Mouse (Mus musculus) adrenal gland, adult (tissue): ENCODE measurements at regions not wholly inside any gene's neighbourhood (a gene's known extent, or its start where the extent isn't known, plus 50 kb on each side); places are given as distances from the start of the nearest gene placed in this dataset.

Experiments
- DNase-seq, 2 experiments: peaks; one replicate each; pipeline ENCODE4 v3.0.0; 2022 to 2023; ENCODE audit warnings: low spot score in 1 of 2; ENCODE audit not compliant: inconsistent age in 2 of 2

DNA sequence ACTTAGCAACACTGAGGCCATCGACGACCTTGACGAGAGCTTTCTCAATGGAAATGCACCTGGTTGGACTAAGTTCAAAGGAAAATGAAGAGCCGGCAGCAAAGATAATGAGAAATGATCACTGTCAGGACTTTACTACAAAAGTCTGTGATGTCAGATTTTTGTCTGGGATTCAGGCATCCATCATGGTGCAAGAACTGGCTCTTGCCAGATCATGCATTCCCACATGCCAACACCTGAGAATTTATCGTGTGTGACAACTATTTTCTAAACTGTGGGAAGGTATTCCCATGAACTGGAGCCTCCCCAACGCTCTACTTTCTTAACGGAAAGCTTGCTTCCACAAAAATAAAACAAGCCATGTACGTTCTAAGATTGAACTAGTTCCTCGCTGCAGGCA, 58.1 kb downstream of the Irx6 start:
- no peak for DNase-seq

DNA sequence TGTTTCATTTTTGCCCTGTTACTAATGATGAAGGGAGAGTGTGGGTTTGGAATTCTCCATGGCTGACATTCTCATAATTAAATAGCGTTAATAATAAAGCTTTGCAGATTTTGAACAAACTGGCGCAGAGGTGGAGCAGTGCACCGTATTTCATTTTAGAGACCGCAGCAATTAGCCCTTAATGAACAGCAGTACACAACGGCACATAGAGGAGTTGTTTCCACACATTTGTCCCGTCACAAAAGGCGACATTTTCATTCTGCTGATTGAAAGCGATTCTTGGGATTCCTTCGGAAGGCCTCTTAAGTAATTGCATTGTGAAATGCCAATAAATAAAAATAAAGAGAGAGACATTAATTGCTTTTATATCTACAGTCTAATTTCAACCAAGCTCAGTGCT, 61.6 kb downstream of the Irx6 start:
- no peak for DNase-seq

DNA sequence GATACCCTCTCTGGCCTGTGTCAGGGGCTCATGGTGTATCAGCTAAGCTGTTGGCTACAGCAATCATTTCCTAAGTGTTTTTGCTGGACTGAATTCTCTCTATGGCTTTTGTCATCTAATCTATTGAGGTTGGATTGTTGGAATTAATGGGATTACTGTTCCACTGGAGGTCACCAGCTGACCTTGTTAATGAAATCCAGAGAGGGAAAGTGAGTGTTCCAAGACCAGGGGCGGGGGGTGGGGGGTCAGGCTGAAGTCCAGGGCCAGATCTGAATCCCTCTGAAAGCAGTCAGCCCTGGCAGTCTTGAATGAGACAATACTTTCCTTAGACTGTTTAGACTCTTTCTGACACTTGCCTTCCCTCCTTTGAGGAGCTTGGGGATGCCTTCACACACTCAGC, 64.0 kb downstream of the Irx6 start:
- no peak for DNase-seq

DNA sequence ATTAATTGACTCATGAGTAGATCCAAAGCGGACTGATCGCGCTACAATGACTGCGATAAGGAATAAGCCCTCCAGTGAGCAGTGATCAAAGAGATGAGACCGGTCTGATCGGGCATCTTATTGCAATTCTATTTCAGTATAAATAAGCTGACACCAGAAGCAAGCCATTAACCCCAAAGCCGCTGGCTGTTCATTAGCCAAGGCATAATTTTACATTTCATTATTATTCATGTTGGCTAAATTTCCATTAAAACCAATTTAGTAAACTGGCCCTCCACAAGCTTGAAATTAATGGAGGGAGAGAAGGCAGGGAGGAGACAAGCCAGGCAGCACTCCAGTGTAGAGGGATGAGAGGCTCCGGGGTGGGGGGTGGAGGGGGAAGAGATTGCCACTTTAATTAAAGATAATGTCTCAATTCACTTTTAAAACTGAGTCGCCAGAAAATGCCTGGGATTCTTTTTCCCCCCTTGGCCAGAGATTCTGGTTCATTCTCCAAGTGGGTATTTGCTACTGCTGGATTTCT, 66.3 kb downstream of the Irx6 start:
- no peak for DNase-seq

DNA sequence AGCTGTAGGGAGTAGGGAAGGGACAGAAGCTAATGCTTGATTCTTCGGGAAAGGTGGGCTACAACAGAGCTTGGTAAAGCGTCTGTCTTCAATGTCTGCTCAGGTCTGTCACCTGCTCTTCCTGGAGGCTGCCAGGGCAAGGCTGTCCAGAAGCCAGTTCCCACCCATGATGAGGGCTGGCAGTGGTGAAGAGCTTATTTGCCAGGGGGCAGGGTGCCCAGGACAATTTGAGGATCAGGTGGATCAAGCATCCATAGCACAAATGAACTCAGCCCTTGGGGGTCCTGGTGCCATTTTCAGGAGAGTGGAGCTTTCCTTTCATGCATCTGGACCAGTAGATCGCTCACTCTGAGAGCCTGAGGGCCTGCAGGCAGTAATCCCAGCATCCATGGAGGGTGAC, 67.7 kb downstream of the Irx6 start:
- DNase-seq = no peak

DNA sequence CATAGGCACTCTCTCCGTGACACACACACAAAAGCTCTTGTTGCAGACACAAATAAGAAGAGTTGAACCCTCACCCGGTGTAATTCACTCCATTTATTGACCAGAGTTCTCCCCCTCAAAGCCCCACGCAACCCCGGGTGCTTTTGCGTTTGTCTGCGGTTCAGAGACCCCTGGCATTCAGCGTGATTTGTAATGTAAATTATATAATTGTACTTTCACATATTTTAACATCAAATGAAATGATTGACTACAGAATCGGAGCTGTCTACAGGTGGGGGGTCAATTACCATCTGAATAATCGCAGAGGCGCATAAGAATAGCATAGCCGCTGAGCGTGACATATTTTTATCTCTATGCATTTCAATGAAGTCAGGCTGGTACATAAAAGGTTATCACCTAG, 69.0 kb downstream of the Irx6 start:
- DNase-seq = no peak

DNA sequence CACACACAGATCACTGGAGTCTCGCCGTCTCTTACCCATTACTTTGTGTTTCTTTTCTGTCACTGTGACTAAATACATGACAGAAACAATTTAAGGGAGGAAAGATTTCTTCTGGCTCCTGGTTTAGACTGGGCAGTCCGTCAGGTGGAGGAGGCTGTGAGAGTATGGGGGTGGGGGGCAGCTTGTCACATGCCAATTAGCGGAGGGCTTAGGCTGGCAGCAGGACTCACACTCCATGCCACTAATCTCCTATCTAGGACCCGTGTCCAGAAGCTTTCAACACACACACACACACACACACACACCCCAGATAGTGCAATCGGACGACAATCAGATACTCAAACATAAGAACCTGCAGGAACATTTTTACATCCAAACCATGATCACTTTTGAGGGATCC, 73.0 kb downstream of the Irx6 start:
- no peak for DNase-seq

DNA sequence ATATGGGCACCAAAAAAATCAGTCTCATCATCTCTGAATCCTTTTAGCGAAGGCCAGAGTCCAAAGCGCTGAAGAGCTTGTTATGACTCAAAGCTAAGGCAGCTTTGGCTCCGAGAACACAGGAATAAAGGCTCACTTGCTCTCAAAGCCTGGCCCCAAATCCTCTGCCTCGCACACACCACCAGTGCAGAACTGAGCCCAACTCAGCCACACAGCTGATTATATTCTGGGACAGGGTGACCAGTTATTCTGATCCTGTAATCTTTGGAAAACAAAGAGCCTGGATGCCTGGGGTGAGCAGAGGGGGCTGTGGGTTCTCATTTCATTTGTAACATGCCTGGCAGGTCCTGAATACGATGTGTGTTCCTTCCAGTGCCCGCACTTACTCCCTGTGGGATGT, 73.9 kb downstream of the Irx6 start:
- DNase-seq = no peak

DNA sequence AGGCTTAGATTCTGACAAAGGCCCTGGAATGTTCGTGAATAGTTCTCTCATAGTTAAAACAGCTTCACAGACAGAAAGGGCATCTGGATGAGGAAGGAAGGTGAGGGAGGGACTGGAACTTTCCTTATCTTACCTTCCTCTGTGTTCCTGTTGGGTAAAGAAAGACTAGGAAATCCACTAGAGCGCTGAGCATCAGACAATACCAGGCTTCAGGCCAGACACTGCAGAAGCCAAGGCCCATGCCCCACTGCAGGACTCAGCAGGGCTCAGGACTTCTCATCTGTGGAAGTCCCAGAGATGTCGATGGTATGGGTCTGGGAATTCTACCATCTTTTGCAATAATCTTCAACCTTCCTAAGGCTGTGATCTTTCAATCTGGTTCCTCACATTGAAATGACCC, 67.2 kb upstream of the Mmp2 start:
- DNase-seq = no peak

DNA sequence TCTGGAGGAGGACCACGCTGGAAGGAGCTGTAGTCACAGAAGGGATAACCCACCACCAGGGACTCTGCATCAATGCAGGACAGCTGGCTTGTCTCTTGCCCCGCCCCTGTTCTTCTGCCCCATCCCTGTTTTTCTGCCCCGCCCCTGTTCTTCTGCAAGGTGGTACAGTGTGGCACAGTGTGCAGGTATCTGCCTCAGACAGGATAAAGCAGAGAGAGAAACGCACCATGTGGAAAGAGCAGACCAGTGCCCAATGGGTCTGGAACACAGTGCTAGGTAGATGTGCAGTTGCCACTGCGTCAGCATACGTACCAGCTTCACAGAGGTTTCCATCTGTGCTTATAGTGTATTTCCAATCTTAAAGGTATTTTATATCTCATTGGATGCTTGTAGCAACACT, 66.2 kb upstream of the Mmp2 start:
- DNase-seq = no peak

DNA sequence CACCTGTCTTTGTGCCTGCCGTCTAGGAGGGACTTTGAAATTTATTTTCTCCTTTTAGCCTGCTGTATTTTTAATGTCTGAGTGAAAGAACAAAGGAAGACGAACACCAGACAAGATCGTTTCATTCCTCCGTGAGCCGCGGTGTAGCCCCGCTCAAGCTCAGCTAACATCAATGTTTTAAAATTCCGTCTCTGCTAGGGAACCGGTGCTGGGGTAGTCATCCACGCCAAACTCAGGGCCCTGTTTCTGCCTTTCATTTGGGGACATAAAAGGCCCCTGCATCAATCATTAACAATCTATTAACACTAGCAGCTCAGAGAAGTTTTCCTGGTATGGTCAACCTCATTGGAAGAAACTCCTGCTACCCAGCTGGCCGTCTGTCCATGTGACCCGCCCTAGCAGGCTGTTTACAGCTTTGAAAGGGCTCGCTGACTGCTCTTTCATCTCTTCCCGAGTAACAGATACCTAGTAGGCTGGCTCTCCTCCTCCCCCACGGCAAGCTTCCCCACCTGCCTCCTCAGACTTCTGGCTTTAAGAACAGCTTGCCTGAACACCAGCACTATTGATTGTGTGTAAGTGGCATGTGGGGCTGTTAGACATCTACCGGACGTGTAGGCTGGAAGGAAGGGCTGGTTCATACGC, 65.0 kb upstream of the Mmp2 start:
- peak in 1 of 2 experiments; percentile 19 for DNase-seq

DNA sequence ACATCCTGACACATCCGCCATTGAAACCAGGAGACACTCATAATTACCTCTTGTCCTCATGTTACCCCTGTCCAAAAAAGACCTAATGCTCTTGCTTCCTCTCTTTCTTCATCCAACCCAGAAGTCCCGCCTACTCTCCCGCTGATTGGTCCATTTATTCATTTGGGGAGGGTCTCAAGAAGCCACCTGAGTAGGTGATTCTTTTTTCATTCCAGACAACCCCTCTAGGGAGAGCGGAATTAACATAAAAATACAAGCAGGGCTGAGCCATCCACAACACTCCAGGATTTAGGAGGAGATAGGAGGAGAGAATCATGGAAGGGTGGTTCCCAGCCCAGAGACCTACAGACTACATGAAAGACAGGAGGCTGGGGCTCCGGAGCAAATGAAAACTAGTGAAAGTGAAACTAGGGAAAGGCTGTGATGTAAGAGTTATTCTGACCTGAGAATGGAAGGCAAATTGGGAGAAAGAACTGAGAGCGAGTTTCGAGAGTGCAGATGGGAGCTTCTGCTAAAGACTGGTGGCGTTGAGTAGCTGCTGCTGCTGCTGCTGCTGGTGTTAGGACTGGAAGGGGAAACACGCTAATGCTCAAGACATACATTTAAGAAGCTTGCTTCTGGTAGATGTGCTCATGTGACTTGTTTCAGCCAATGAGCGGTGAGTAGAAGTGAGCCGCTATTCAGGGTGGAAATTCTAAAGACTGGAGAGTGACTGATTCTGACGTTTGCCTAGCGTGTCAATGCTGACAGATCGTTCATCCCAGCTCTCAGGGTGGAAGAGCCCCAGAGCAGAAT, 55.0 kb upstream of the Mmp2 start:
- DNase-seq = peak; percentile 4 to 41

DNA sequence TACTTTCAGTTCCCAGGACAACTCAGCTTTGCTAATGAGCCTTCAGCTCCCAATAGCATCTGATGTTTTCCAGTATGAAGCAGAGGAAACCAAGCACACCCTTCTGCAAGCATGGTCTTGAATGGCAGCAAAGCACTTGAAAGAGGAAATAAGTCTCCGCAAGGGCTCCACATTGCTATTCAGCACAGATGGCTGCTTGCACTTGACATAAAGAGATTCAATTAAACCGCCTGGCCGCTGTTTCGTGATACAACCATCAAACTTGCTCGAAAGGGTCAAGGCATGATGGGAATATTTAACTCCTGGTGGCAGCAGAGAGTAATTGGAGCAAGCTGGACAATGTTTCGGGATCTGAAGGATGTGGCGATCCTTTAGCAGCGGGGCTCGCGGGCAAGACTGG, 54.3 kb upstream of the Mmp2 start:
- DNase-seq = no peak

DNA sequence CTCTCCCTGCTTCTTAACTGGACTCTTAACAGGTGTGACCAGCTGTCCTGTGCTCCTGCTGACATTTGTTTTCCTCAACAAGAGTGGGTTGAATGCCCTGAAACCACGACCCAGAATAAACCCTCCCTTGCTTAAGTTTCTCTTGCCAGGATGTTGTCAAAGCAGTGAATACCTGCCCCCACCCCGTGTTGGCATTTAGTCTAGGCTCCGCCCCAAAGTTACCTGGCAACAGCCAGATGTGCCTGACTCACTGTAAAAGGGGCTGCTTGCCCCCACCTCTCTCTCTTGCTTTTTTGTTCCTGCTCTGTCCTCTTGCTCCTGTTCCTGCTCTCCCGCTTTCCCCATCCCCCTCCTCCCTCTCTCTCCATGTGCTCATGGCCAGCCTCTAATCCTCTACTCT, 51.9 kb upstream of the Mmp2 start:
- no peak for DNase-seq

DNA sequence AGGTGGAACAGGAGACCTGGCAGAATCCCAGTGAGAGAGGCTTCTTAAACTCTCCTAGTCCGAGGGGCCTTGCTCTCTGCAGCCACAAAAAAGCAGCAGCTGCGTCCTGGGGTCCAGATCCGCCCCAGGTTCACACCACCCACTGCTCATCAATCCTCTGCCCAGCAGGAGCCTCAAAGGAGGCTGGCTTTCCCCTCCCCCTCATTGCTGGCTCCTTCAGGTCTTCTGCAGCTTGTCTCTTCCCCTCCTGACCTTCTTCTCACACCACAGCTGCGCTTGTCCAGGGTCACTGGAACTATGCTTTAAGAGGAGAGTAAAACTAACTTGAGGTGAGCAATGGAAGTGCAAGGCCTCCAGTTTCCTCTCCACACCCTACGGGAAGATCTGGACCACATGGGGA, 50.0 kb upstream of the Mmp2 start:
- DNase-seq = no peak
